Mouse (Mus musculus) ES-E14 (cell line): ENCODE data around the gene Ipo11.

ENCODE experiments used
- CHD2 ChIP-seq: IDR thresholded peaks from 2 replicates; pipeline ENCODE4 v1.6.1; 2014; ENCODE audit warnings: mild to moderate bottlenecking, low read depth, low read length, inconsistent platforms
- HCFC1 ChIP-seq: IDR thresholded peaks from 2 replicates; pipeline ENCODE4 v1.6.1; 2012; ENCODE audit warnings: low read length, inconsistent platforms, borderline replicate concordance; ENCODE audit not compliant: insufficient read depth
- MAFK ChIP-seq: IDR thresholded peaks from 2 replicates; pipeline ENCODE4 v1.6.1; 2014; ENCODE audit warnings: mild to moderate bottlenecking, low read depth, low read length, inconsistent platforms; ENCODE audit not compliant: insufficient read depth
- ZNF384 ChIP-seq: IDR thresholded peaks from 2 replicates; pipeline ENCODE4 v1.6.1; 2012; ENCODE audit warnings: low read depth, low read length, inconsistent platforms

GRCm38 (mm10) chr13:106754216-106754615 lies 182.5 kb downstream of the Ipo11 start:
- TF ChIP-seq CHD2, result no peak
- TF ChIP-seq HCFC1, result no peak
- TF ChIP-seq ZNF384, result no peak
- no peak for TF ChIP-seq MAFK
